Mouse (Mus musculus): ENCODE measurements at regions not wholly inside any gene's neighbourhood (a gene's known extent, or its start where the extent isn't known, plus 50 kb on each side); places are given as distances from the start of the nearest gene placed in this dataset.
"Not testable (repeated sequence)": the region's sequence is repeated elsewhere in the genome, so short reads cannot be mapped to it uniquely, and the experiment has no call there.

DNA sequence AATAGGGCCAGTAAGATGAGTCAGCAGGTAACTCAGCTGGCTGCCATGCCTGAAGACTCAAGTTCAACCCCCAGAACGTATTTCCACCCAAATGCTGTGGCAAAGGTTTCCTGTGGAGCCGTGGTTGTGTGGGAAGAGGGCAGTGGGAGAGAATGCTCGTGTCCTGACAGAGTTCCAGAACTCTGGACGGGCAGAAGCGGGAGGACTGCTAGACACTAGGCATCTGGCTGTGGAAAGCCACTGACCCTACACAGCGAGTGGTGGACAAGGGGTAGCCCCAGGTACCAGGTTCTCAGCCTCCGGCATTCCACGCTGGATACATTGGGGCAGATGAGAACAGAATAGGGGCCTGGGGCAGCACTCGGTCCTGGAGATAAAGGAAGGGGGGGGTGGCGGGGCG is 69.6 kb upstream of the Acsl3 start:
- DNase-seq (ENCODE audit: low read depth): no peak

DNA sequence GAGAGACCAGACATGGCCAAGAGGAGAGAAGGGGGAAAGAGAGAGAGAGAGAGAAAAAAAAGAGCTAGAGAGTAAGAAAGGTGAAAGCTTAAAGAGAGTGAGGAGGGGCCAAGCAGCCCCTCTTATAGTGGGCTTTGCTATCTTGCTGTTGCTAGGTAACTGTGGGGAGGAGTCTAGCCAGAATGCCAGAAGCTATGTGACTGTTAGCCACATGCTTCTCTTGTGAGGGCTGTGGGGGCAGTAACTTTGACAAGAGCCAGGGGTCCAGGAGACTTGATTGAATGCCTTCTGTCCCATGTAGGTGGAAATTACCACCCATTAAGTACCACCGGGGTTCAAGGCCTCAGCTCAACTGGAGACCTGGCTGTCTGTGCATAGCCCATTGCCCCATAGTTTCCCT is 69.0 kb upstream of the Acsl3 start:
- not testable (repeated sequence) for DNase-seq (ENCODE audit: low read depth)

DNA sequence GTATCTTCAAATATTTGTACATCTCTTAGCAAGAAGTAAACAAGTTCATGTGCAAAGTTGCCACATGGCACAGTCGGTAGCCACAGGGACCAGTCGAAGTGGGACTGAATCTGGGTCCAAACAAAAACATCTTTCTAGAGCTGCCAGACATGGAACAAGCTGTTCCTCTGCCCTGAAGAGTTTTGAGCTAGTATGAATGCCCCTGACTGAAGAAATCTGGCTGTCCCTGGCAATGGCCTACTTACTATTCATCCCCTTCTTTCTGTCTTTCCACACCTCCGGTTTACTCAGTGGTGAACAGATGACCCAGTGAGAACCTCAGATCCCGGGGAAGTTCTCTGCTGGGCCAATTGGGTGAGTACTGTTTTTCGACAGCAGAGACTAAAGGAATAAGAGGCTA is 67.1 kb upstream of the Acsl3 start:
- DNase-seq (ENCODE audit: low read depth): no peak

DNA sequence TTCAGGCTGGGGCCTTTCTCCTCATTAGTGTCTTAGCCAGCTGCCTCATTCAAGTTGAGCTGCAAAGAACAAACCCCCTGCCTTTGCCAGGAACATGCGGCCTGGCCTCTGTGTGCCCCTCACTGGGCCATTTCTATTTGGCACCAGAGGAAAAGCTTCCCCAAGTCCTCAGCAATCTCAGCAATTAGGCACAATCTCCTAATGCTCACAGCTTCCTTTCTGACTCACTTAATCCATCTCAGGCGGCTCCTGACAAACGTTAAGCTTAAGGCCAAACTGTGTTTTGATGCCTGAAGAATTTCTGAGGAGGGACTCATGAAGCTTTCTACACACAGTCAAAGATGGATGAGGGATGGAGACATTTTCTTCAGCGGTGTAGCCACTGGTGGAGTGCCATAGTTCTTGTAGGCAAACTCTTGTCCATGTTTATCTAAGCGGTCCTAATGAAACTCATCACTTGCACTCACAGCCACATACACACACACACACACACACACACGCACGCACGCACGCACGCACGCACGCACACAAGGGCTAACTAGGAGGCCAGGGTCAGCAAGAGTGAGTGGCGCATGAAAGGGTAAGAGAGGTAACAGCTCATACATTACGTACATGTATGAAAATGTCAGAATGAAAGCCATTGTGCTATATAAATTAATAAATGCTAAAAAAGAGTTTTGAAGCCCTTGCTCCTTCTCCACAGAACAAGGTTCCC is 63.5 kb upstream of the Acsl3 start:
- DNase-seq (ENCODE audit: low read depth): no peak

DNA sequence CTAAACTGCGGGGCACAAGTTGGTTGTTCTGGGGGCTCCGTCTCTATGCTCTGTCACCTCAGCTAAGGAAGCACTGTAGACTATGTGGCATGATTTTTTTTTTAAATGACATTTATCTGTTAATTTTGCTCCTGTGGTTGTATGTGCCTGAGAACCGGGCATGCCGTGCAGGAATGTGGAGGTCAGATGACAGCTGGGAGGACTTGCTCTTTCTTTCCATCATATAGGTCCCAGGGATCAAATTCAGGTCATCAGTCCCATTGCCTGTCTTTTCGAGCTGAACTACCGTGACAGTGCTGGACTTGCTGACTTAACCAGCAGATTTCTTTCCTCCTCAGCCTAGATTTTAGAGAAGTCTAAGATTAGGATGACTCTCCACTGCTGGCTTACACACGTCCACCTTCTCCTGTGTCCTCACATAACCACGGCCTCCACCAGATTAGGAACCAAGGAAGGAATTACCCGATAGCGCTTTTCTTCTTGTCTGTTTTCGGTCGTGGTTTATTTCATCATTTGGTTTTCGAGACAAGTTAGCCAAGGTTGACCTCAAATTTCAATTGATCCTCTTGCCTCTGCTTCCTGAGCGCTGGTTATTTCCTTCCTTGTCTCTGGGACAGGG is 62.0 kb upstream of the Acsl3 start:
- DNase-seq (ENCODE audit: low read depth): no peak

DNA sequence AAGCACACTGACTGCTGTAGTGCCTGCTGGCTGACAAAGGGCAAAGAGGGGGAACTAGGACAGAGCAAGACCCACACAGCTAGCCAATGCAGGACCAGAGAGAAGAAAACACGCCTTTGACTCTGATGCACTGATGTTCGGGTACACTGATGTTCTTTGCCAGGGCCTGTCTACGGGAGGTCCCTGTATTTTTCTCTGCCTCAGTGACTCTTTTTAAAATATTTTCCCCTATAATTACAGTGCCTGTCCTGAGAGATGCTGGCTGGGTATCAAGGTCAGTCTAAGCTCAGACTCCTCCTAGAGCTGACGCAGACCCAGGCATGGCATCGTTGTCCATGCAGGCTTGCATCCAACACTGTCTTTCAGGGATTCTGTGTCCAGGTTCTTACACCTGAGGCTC is 59.1 kb upstream of the Acsl3 start:
- DNase-seq (ENCODE audit: low read depth): no peak

DNA sequence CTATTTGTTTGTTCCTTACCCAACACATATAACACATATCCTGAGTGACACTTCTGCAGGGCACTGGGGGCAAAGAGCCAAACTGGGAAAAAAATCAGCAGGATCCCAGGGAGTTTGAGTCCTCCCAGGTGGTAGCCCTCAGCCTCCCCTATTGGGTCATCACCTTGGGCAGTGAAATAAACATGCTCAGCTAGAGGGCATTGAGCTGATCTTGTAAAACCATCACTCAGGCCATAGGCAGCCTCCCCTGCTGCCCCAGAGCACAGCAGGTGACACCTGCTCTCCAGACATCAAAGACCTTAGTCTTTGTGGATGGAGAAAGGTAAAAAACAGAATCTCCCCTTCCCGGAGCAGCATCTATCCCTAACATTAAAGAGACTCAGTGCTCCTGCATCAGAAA is 57.0 kb upstream of the Acsl3 start:
- no peak for DNase-seq (ENCODE audit: low read depth)

DNA sequence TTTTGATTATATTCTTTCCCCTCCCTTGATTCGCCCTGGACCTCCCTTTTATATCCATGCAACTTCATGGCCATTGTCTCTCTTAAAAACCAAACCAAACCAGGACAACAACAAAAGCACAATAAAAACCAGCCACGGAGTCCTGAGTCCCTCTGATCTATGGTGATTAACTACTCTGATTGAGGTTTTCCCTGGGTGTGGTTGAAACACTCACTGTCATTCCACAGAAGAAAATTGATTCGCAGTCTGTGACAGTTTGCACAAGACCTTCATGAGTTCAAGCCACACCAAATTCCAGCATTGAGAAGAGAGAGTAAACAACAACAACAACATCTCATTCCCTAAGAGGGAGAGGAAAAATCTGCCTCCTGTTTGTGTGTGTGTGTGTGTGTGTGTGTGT is 56.1 kb upstream of the Acsl3 start:
- no peak for DNase-seq (ENCODE audit: low read depth)

DNA sequence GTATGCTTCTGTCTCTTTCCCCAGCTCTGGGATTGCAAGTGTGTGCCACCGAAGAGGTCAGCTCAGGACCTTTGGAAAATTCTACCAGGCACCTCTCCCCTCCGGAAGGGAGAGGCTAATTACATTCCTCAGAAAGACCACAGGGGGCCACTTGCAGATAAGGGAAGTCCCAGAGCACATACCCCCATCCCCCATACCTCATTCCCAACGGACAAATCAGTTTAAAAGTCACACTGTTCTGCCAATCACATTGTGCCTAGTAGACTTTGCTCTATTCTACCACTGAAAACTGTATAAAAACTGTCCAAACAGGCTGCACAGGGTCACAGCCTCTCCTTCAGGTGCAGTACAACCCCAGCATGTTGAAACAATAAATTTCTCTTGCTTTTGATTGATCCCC is 55.6 kb upstream of the Acsl3 start:
- no peak for DNase-seq (ENCODE audit: low read depth)

DNA sequence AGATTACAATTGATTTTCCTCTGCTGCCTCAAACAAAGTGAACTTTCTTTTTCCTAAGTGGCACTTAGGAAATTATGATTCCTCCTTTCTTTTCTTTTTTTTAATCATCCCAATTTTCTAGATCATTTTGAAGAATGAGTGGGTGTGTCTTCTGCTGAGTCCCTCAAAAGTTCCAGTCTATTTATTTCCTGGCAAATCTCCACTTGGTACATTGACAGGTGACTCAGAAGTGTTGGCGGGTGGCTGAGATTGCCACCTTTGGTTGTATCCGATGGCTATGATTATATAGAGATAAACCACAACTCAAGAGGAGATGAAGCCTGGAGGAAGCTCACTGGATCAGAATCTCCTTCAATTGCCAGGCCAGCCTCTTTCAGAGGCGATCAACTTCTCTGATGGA is 54.7 kb upstream of the Acsl3 start:
- DNase-seq (ENCODE audit: low read depth): peak; percentile 8

DNA sequence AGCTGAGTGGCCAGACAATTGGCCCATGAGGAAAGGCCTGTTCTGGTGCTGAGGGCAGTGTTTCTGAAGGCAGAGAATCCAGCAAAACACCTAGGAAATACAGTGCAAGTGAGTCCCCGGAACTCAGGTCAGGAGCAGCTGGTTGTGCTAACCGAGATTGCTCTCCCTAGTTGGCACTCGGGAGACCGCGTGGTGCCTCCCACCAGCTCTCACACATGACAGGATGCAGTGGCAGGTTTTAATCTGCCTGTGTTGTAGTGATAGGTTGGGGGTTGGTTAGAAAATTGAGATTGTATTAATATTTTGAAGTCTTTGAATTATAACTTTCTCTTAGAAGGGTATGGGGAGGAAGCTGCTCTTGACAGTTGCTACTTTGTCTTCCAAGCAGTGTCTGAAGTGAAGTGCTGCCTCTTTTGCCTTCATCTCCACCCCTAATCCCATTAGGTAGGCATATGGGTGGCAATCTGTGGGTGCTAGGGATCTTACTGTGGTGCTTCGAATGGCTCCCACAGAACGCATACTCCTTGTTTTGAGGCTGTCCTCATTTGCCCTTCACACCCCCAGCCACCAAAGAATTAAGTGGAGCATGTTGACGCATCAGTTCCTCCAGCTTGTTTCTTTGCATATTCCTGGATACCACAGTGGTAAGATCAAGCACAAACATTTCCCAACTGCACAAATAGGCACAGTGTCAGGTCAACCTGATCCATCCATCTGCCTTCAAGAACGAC is 52.6 kb upstream of the Acsl3 start:
- no peak for DNase-seq (ENCODE audit: low read depth)
